Mouse (Mus musculus) megakaryocyte, embryonic 14.5 days (primary cell): ENCODE measurements around the gene Catsperd.

Experiments used
- FLI1 ChIP-seq: IDR thresholded peaks from 2 replicates; pipeline ENCODE4 v1.6.1; 2012; ENCODE audit warnings: low read length, inconsistent platforms, mixed read lengths
- GATA1 ChIP-seq: IDR thresholded peaks from 3 replicates; pipeline ENCODE4 v1.6.1; 2012; ENCODE audit warnings: mixed read lengths, low read length, inconsistent platforms, borderline replicate concordance

GRCm38 (mm10) chr17:56708692-56709091, 80.7 kb downstream of the Catsperd start:
- TF ChIP-seq GATA1 (no peak), FLI1 (no peak)
